Mouse (Mus musculus) thymus, postnatal 0 days (tissue): ENCODE measurements around the gene Spata16. TPM values are rescaled to one million over a fixed set of nuclear protein-coding genes. Genes with fewer than 3 reads are reported as not detected.

Source experiments
- DNase-seq: peaks from one replicate; pipeline ENCODE4 v3.0.0-alpha.2; 2015; ENCODE audit warnings: low spot score
- microRNA-seq: library from miRNA; unstranded; fragments of <30 nt; microRNA quantifications from one replicate; pipeline ENCODE4, GENCODE M21; 2016; ENCODE audit warnings: borderline number of aligned reads
- polyA plus RNA-seq: library from polyadenylated mRNA; unstranded; fragments of >200 nt; fragmentation: Nextera tagmentation; extraction: Ambion mirVana; gene quantifications from 2 replicates; pipeline ENCODE4 v1.2.1, GENCODE M21; 2015

Gene Spata16
- polyA plus RNA-seq, 1 experiment from 2014 or later, result not detected

DNA sequence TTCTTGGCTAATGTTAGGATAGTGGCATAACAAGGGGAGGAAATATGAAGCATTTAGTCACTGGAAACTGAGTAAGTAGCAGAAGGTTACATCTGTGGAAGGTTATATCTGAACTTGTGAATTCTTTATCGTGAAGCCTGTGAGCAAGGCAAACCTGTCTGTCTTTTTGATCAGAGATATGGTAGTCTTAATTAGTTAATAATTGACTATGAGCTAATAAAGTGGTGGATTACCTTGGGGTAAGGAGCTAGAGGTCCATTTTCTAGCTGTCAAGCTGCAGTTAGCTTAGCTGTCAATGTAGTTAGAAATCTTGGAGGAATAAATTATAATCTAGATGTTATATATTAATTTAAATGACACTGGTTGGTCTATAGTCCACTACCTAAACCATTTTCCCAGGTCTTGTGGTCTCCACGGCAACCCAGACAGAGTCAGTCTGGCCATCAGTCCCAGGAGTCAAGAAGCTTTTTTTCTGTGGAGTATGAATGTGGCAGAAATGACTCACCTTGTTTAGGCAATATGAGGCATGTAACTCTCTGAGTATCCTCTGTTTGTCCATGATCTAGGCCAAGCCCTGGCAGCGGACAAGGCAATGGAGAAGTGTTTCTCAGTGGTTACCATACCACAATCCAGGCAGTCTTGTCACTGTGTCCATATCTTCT is 331.6 kb downstream of the Spata16 start:
- no peak for DNase-seq

DNA sequence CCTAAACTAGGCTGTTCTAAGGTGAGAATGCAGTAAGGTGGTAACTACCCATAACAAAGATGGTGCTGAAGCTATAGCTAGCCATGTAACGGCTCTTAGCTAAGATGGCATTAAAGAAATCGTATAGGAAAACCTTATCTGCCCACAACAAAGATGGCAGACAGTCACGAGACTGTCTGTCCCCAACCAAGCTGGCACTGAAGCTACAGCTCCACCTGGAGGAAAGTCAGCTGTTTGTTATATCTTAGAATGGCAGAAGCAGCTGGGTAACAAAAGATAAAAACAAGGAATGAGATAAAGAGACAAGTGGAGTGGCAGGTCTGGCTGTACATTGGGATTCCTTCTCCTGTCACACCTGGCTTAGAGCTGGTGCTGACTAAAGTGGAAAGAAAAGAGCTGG is 333.1 kb downstream of the Spata16 start:
- no peak for DNase-seq

DNA sequence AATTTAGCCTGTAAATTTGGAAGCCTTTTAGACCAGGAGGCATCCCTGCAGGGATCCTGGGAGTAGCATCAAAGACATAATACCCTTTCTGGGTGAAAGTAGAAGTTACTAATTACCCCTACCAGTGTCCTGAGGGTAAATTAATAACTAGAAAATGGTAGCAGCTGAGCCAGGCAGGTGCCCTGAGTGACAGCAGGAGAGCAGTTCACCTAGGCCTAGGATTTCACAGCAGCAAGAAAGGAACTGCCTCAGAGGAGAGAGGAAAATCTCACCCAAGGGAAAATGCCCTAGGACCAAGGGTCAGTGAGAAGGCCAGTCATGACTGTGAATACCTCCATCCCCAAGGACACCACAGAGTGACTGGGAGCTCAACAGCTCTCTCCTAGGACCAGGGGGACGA is 333.9 kb downstream of the Spata16 start:
- DNase-seq, result no peak

DNA sequence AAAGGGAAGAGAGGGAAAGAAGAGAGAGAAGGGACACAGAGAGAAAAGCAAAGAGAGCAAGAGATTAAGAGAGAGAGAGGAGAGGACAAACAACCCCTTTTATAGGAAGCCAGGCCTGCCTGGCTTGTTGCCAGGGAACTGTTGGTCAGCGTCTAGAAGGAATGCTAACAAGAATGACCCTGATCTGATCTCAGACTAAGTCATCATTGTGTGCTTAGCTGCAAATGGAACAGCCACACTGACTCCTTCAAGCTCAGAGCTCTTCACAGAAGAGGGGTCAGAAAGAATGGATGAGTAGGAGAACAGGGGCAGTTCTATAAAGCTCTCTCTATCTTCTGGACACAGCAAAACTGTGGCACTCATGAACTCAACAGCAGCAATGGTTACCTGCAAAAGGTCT is 334.7 kb downstream of the Spata16 start:
- DNase-seq, result no peak

DNA sequence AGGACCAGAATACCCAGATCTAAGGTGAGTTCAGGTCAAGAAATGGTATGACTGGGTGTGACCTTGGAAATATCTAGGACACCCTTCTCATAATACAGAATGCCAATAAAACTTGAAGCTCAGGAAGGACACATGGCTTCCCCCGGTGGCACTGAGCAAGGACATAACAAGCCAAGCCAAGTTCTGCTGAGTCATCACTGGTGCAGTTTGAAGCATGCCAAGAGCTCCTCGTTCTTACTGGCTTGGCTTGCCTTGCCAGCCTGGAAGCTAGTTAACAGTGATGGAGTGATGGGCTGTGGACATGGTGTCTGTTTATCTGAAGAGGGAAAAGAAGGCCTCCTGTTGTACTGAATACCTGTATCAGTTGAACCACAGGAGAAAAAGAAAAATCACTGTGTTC is 342.2 kb downstream of the Spata16 start:
- DNase-seq, result no peak

DNA sequence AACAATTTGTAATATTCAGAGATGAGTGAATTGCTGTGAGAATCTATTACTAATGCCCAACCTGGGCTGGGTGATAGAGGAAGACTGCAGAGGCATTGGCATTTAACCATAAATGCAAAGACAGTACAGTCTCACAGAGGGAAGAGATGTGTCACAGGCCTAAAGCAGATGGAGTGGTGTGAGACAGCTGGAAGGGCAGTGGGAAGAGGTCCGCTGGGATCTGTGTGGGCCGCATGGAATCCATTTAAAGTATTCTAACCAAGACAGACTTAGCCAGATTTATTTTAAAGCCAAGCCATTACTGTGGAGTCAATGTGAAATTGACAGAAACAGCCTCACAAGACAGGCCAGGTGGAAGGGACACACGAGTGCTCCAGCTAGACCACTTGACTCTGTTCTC is 343.0 kb downstream of the Spata16 start:
- no peak for DNase-seq

DNA sequence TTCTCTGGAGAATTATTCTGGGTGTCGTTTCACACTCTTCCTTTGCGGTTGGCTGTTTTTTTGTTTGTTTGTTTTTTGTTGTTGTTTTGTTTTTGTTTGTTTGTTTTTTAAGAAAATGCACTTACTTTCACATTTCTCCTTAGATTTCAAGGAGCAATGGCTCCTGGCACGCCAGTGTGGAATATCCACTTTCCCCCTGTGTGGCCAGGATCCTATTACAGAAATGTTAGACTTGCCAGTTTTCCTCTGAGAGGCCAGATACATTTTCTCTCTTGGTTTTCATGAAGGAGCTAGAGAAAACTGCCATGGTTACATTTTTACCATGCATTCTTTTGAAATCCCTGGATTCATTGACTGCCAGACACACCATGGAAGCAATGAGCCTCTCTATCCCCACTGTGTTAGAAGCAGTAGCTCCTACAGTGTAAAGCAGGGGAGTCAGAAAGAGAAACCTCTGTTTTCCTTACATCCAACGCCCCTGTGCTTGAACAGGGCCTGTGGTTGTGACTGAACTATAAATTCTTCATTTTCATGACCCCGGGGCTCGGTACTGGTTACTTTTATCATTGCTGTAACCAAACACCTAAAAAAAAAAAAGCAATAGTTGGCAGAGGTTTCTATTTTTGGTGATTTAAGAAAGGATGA is 344.7 kb downstream of the Spata16 start:
- DNase-seq, result no peak

DNA sequence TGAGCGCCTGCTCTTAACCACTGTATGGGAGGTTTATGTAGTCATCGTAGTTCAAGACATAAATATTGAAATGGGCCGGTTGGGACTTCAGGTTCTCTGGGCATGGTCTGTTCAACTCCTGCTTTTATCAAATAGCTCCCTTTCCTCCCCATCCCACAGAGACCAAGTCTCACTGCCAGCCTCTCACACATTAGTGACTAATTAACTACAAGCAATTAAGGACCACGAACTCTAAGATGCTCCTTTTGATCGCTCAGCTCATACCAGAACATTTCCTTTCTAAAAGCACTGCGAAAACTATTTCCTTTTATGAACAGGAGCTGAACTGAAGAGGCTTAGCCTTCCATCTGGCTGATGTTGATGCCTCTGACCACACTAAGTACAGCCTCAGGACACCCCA is 346.3 kb downstream of the Spata16 start:
- DNase-seq, result no peak

DNA sequence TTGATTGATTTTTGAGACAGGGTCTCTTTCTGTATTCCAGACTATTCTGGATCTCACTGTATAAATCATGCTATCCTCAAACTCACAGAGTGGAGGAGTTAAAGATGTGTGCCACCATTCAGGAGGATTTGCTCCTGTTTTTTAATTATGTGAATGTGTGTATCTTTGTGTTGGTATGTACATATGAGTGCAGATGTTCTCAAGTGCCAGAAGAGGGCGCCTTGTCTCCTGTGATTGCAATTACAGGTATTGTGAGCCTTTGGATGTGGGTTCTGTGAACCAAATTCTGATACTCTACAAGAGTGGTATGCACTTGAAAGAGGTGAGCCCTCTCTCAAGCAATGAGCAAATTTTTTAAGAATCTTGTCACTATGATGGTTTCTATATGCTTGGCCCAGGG is 369.4 kb downstream of the Spata16 start:
- DNase-seq, result no peak

DNA sequence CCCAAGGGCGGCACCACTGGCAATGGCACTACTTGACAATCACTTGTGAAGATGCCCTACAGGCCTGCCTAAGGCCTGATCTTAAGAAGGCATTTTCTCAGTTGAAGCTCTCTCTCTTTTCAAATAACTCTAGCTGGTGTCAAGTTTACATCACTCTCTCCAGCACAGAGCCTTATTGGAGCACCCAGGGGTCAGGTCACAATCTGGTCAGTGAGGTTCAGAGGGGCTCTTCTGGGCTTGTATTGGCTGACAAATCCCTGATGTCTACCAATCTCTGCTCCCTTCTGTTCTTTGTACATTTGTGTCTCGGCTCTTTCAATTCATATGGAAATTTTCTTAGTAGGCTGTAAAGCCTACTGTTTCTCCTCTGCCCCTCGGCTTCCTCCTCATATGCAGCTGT is 390.5 kb downstream of the Spata16 start:
- no peak for DNase-seq

DNA sequence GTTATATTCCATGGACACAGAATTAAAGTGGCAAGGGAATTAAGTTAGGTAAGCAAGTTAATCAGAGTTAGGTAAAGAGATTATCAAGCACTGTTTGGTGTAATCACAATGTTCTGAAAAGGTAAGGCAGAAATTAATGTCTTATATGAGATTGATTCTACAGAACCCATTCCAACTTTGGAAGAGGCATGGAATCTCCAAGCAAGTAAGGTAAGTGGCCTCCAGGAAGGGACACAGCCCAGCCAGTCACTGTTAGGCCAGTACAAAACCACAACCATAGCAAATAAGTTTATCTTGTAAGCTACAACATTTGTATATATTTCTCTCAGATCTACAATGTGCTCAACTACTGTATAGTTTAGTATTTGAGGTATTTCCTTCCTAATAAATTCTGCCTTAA is 391.1 kb downstream of the Spata16 start:
- DNase-seq, result no peak

DNA sequence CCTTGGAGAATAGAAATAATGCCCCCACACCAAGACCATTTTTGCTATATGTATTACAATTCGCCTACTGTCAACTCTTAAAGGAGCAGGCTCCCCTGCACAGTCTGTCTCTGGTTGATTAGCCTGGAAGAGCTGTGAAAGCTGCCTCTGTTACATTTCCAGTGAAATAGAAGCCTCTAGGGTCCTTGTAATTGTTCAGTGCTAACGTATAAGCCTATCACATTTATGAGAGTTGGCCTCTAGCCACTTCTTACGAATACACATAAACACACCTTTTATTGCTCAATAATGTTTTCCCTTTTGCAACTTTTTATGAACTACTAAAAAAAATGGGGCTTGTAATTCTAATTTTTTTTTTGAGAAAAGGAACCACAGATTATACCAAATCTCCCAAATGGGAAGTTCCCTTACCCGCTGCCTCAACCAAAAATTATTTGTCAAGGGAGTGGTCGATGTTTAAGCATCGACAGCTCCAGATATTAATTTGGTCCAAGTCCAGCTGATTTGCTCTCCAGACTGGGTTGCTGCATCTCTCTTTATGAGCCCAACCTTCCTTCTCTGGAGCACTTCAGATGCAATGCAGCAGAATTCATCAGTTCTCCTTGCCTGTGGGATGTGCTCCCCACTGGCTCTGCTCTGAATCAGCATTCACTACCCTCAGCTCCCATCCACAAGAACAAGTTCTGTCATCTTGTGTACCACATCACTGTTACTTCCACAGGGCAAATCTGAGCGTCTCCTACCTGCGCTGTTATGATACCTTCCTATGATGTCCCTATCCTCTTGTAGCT is 392.8 kb downstream of the Spata16 start:
- no peak for DNase-seq

Small RNA genes within 50 kb of the gene (microRNA-seq; reads per million reads assigned to microRNA genes)
- not detected for gene Gm25773
- not detected for gene Gm44464
